Mouse (Mus musculus) heart, embryonic 11.5 days (tissue): ENCODE measurements around the gene Glis3. TPM values are rescaled to one million over a fixed set of nuclear protein-coding genes. Genes with fewer than 3 reads are reported as not detected.
A peak's percentile ranks its signal among the peaks of the same experiment; 100 is the strongest.

Experiments
- ATAC-seq: fragments of 200-750 bp; cut with Nextera tagmentation; replicated peaks from 2 replicates; pipeline ENCODE4 v1.8.0; 2017; ENCODE audit warnings: moderate library complexity; ENCODE audit not compliant: insufficient number of reproducible peaks, low FRiP score, low TSS enrichment
- H3K27ac ChIP-seq: fragments of 300-500 bp; sonication (generic); 2 replicates; pipeline ENCODE4 v1.5.1; 2014; ENCODE audit warnings: mild to moderate bottlenecking, low read depth, low read length
- H3K27me3 ChIP-seq: fragments of 300-500 bp; sonication (generic); 2 replicates; pipeline ENCODE4 v1.6.1; 2014; ENCODE audit warnings: mild to moderate bottlenecking, low read length, mixed read lengths; ENCODE audit not compliant: control insufficient read depth, insufficient read depth
- H3K36me3 ChIP-seq: fragments of 300-500 bp; sonication (generic); 2 replicates; pipeline ENCODE4 v1.6.1; 2014; ENCODE audit warnings: mild to moderate bottlenecking, low read length, moderate library complexity, mixed read lengths; ENCODE audit not compliant: control insufficient read depth, insufficient read depth
- H3K4me1 ChIP-seq: fragments of 300-500 bp; sonication (generic); 2 replicates; pipeline ENCODE4 v1.6.1; 2014; ENCODE audit warnings: low read length; ENCODE audit not compliant: control insufficient read depth, insufficient read depth
- H3K4me2 ChIP-seq: fragments of 300-500 bp; sonication (generic); 2 replicates; pipeline ENCODE4 v1.6.1; 2014; ENCODE audit warnings: mild to moderate bottlenecking, moderate library complexity
- H3K4me3 ChIP-seq: fragments of 300-500 bp; sonication (generic); 2 replicates; pipeline ENCODE4 v1.5.1; 2014; ENCODE audit warnings: low read depth, low read length
- H3K9ac ChIP-seq: fragments of 300-500 bp; sonication (generic); 2 replicates; pipeline ENCODE4 v1.6.1; 2014; ENCODE audit warnings: mild to moderate bottlenecking, low read depth, low read length, moderate library complexity
- H3K9me3 ChIP-seq: fragments of 300-500 bp; sonication (generic); replicated peaks from 2 replicates; pipeline ENCODE4 v1.6.1; 2016; ENCODE audit warnings: low read length; ENCODE audit not compliant: control insufficient read depth
- WGBS: fragments of 180-500 bp; shearing (Covaris S2); extraction: QIAGEN DNeasy Blood & Tissue Kit; methylation state at CpG from one replicate; pipeline ENCODE4 v1.1.7; 2014; ENCODE audit not compliant: insufficient replicate concordance; 5-methylcytosine and 5-hydroxymethylcytosine counted together
- polyA plus RNA-seq: library from polyadenylated mRNA; unstranded; fragments of >200 nt; fragmentation: Nextera tagmentation; extraction: Ambion mirVana; gene quantifications from 2 replicates; pipeline ENCODE4 v1.2.1, GENCODE M21; 2014

Glis3 gene
- polyA plus RNA-seq, 1 experiment from 2014 or later: 1.3 TPM

- no peak for ATAC-seq
These were observed 86.9 kb downstream of the Glis3 start for GRCm38 (mm10) chr19:28592981-28593380.

GRCm38 (mm10) chr19:28591736-28592477, 88.0 kb downstream of the Glis3 start:
- WGBS: 70% methylated on average over 7 of the region's 7 CpGs
- no peak overlapping the region for H3K27ac ChIP-seq

More at GRCm38 (mm10) chr19:28592981-28593380, 86.9 kb downstream of the Glis3 start:
- Histone ChIP-seq H3K4me1 (0 out of 2 replicates have a peak, but pooled peaks cover 4% of the 10 kb centered on the region), H3K4me2 (no peak overlapping the region), H3K27ac (peak overlapping the region; percentile 54), H3K9me3 (no peaks in the 10 kb centered on the region), H3K4me3 (no peak overlapping the region), H3K9ac (no peak overlapping the region), H3K27me3 (no peaks in the 10 kb centered on the region), H3K36me3 (no peaks in the 10 kb centered on the region)
- WGBS: 58% methylated on average over 13 of the region's 13 CpGs

GRCm38 (mm10) chr19:28580499-28580898, 99.4 kb downstream of the Glis3 start:
- no peak overlapping the region for H3K4me3 ChIP-seq
- no peak for ATAC-seq
- no peaks in the 10 kb centered on the region for H3K4me1 ChIP-seq
- H3K9me3 ChIP-seq: no peaks in the 10 kb centered on the region
- H3K9ac ChIP-seq: no peak overlapping the region
- 68% methylated on average over 8 of the region's 8 CpGs for WGBS
- H3K27me3 ChIP-seq: no peaks in the 10 kb centered on the region
- H3K36me3 ChIP-seq: no peaks in the 10 kb centered on the region
- H3K4me2 ChIP-seq: no peak overlapping the region
- no peak overlapping the region for H3K27ac ChIP-seq

More at GRCm38 (mm10) chr19:28591736-28592477, 88.0 kb downstream of the Glis3 start:
- no peaks in the 10 kb centered on the region for H3K36me3 ChIP-seq
- no peak for ATAC-seq
- no peak overlapping the region for H3K4me3 ChIP-seq
- H3K27me3 ChIP-seq: no peaks in the 10 kb centered on the region
- H3K9me3 ChIP-seq: no peaks in the 10 kb centered on the region
- H3K4me1 ChIP-seq: 0 out of 2 replicates have a peak, but pooled peaks cover 4% of the 10 kb centered on the region
- H3K9ac ChIP-seq: no peak overlapping the region
- no peak overlapping the region for H3K4me2 ChIP-seq

- Histone ChIP-seq H3K27me3 (no peaks in the 10 kb centered on the region), H3K4me2 (no peak overlapping the region), H3K27ac (no peak overlapping the region), H3K4me3 (no peak overlapping the region), H3K36me3 (no peaks in the 10 kb centered on the region), H3K9ac (no peak overlapping the region), H3K9me3 (no peaks in the 10 kb centered on the region), H3K4me1 (no peaks in the 10 kb centered on the region)
- 58% methylated on average over 14 of the region's 14 CpGs for WGBS
- no peak for ATAC-seq
These were observed 100.0 kb downstream of the Glis3 start for GRCm38 (mm10) chr19:28579724-28580375.

- Histone ChIP-seq H3K27ac (no peak overlapping the region), H3K36me3 (no peaks in the 10 kb centered on the region), H3K4me1 (no peaks in the 10 kb centered on the region), H3K9ac (no peak overlapping the region), H3K4me3 (no peak overlapping the region), H3K27me3 (no peaks in the 10 kb centered on the region), H3K9me3 (no peaks in the 10 kb centered on the region), H3K4me2 (no peak overlapping the region)
- WGBS: 80% methylated on average over 12 of the region's 12 CpGs
- ATAC-seq: no peak
These were observed 102.9 kb downstream of the Glis3 start for GRCm38 (mm10) chr19:28577023-28577422.

GRCm38 (mm10) chr19:28576619-28577018, 103.3 kb downstream of the Glis3 start:
- WGBS: 63% methylated on average over 6 of the region's 6 CpGs
- Histone ChIP-seq H3K4me3 (no peak overlapping the region), H3K4me2 (no peak overlapping the region), H3K4me1 (no peaks in the 10 kb centered on the region), H3K27ac (no peak overlapping the region), H3K36me3 (no peaks in the 10 kb centered on the region), H3K9me3 (no peaks in the 10 kb centered on the region), H3K27me3 (no peaks in the 10 kb centered on the region), H3K9ac (no peak overlapping the region)
- ATAC-seq: no peak

- no peak for ATAC-seq
- H3K27ac ChIP-seq: no peak overlapping the region
- no peaks in the 10 kb centered on the region for H3K36me3 ChIP-seq
- no peak overlapping the region for H3K4me3 ChIP-seq
- H3K4me1 ChIP-seq: no peaks in the 10 kb centered on the region
- no peaks in the 10 kb centered on the region for H3K27me3 ChIP-seq
- no peaks in the 10 kb centered on the region for H3K9me3 ChIP-seq
- 89% methylated on average over 3 of the region's 3 CpGs for WGBS
- H3K4me2 ChIP-seq: no peak overlapping the region
- H3K9ac ChIP-seq: no peak overlapping the region
These were observed 106.2 kb downstream of the Glis3 start for GRCm38 (mm10) chr19:28573641-28574040.

- no peaks in the 10 kb centered on the region for H3K27me3 ChIP-seq
- 78% methylated on average over 3 of the region's 3 CpGs for WGBS
- no peak overlapping the region for H3K4me2 ChIP-seq
- no peaks in the 10 kb centered on the region for H3K36me3 ChIP-seq
- no peak for ATAC-seq
- no peaks in the 10 kb centered on the region for H3K9me3 ChIP-seq
- no peak overlapping the region for H3K27ac ChIP-seq
- no peaks in the 10 kb centered on the region for H3K4me1 ChIP-seq
- no peak overlapping the region for H3K9ac ChIP-seq
- H3K4me3 ChIP-seq: no peak overlapping the region
These were observed 110.0 kb downstream of the Glis3 start for GRCm38 (mm10) chr19:28569856-28570255.
